Mouse (Mus musculus) liver, adult 2 months (tissue): ENCODE measurements around the gene 1700010B08Rik.

Experiments used
- CTCF ChIP-seq: fragments of 200-500 bp; IDR thresholded peaks from 2 replicates; pipeline ENCODE4 v1.5.1; 2011; ENCODE audit warnings: low read depth, low read length, control low read depth
- POLR2A ChIP-seq: fragments of 200-500 bp; IDR thresholded peaks from 2 replicates; pipeline ENCODE4 v1.6.1; 2011; ENCODE audit warnings: low read length, control low read depth; ENCODE audit not compliant: insufficient read depth; ENCODE audit errors: extremely low read depth

GRCm38 (mm10) chr2:173742744-173743143, 23.5 kb downstream of the 1700010B08Rik start:
- no peak for TF ChIP-seq CTCF
- TF ChIP-seq POLR2A: no peak
